Mouse (Mus musculus): Measurements from ENCODE around the gene Slf2.

- no peak for TF ChIP-seq CTCF (IDR thresholded peaks at IDR 0.05; ENCODE audit: low read depth, low read length)
- TF ChIP-seq TAL1 (conservative IDR thresholded peaks at IDR 0.05; ENCODE audit: low read depth, low read length) = no peak
- no peak for TF ChIP-seq GATA1 (IDR thresholded peaks at IDR 0.05; ENCODE audit: borderline replicate concordance, low read length)
Observed at GRCm38 (mm10) chr19:45014335-45014971, 83.5 kb downstream of the Slf2 start, which contains the start of gene Lzts2.
